Mouse (Mus musculus) midbrain, embryonic 15.5 days (tissue): ENCODE results near the gene Serac1. TPM values are rescaled to one million over a fixed set of nuclear protein-coding genes. Genes with fewer than 3 reads are reported as not detected.
"Not testable (repeated sequence)": the region's sequence is repeated elsewhere in the genome, so short reads cannot be mapped to it uniquely, and the experiment has no call there.

Source experiments
- ATAC-seq: fragments of 200-750 bp; cut with Nextera tagmentation; replicated peaks from 2 replicates; pipeline ENCODE4 v1.8.0; 2017; ENCODE audit warnings: moderate TSS enrichment
- H3K27ac ChIP-seq: fragments of 300-500 bp; sonication (generic); 2 replicates; pipeline ENCODE4 v1.5.1; 2015; ENCODE audit warnings: mild to moderate bottlenecking, inconsistent platforms
- H3K27me3 ChIP-seq: fragments of 300-500 bp; sonication (generic); replicated peaks from 2 replicates; pipeline ENCODE4 v1.6.1; 2015; ENCODE audit warnings: inconsistent platforms
- H3K36me3 ChIP-seq: fragments of 300-500 bp; sonication (generic); replicated peaks from 2 replicates; pipeline ENCODE4 v1.6.1; 2015; ENCODE audit warnings: inconsistent platforms
- H3K4me1 ChIP-seq: fragments of 300-500 bp; sonication (generic); 2 replicates; pipeline ENCODE4 v1.6.1; 2015; ENCODE audit warnings: inconsistent platforms
- H3K4me2 ChIP-seq: fragments of 300-500 bp; sonication (generic); 2 replicates; pipeline ENCODE4 v1.6.1; 2015; ENCODE audit warnings: inconsistent platforms, mild to moderate bottlenecking, moderate library complexity
- H3K4me3 ChIP-seq: fragments of 300-500 bp; sonication (generic); 2 replicates; pipeline ENCODE4 v1.5.1; 2015; ENCODE audit warnings: mild to moderate bottlenecking, inconsistent platforms
- H3K9ac ChIP-seq: fragments of 300-500 bp; sonication (generic); 2 replicates; pipeline ENCODE4 v1.6.1; 2015; ENCODE audit warnings: mild to moderate bottlenecking, inconsistent platforms
- H3K9me3 ChIP-seq: fragments of 300-500 bp; sonication (generic); 2 replicates; pipeline ENCODE4 v1.6.1; 2016; ENCODE audit warnings: inconsistent platforms
- WGBS: fragments of 180-500 bp; shearing (Covaris S2); methylation state at CpG from one replicate; pipeline ENCODE4 v1.1.7; 2015; ENCODE audit warnings: mixed read lengths; 5-methylcytosine and 5-hydroxymethylcytosine counted together
- polyA plus RNA-seq: library from polyadenylated mRNA; unstranded; fragments of >200 nt; fragmentation: Nextera tagmentation; extraction: Ambion mirVana; gene quantifications from 2 replicates; pipeline ENCODE4 v1.2.1, GENCODE M21; 2015

Gene Serac1
- polyA plus RNA-seq, 1 experiment from 2014 or later = 14.8 TPM

GRCm38 (mm10) chr17:6054934-6055355 lies 24.6 kb downstream of the Serac1 start:
- Histone ChIP-seq H3K9ac (no peak overlapping the region), H3K4me3 (no peak overlapping the region), H3K4me2 (no peak overlapping the region), H3K4me1 (no peaks in the 10 kb centered on the region), H3K36me3 (peaks cover 13% of the 10 kb centered on the region; the same call in 1 of the 2 replicates), H3K27me3 (no peaks in the 10 kb centered on the region), H3K27ac (no peak overlapping the region), H3K9me3 (no peaks in the 10 kb centered on the region)
- 27% methylated on average over 5 of the region's 5 CpGs for WGBS
- ATAC-seq = no peak

GRCm38 (mm10) chr17:6052801-6053200 lies 26.7 kb downstream of the Serac1 start:
- no peak overlapping the region for H3K4me2 ChIP-seq
- WGBS = 42% methylated on average over 4 of the region's 4 CpGs
- H3K27me3 ChIP-seq = no peaks in the 10 kb centered on the region
- H3K4me1 ChIP-seq = no peaks in the 10 kb centered on the region
- no peaks in the 10 kb centered on the region for H3K9me3 ChIP-seq
- no peak overlapping the region for H3K9ac ChIP-seq
- no peak overlapping the region for H3K4me3 ChIP-seq
- H3K36me3 ChIP-seq = peaks cover 5% of the 10 kb centered on the region; the same call in 1 of the 2 replicates
- no peak for ATAC-seq
- H3K27ac ChIP-seq = no peak overlapping the region

GRCm38 (mm10) chr17:6037507-6037906 lies 42.0 kb downstream of the Serac1 start:
- H3K4me2 ChIP-seq = no peak overlapping the region
- H3K27me3 ChIP-seq = no peaks in the 10 kb centered on the region
- no peaks in the 10 kb centered on the region for H3K4me1 ChIP-seq
- H3K9me3 ChIP-seq = no peaks in the 10 kb centered on the region
- H3K36me3 ChIP-seq = no peaks in the 10 kb centered on the region
- H3K9ac ChIP-seq = no peak overlapping the region
- WGBS = 89% methylated on average over 10 of the region's 10 CpGs
- H3K27ac ChIP-seq = no peak overlapping the region
- ATAC-seq = no peak
- H3K4me3 ChIP-seq = no peak overlapping the region

- Histone ChIP-seq H3K36me3 (no peaks in the 10 kb centered on the region), H3K27ac (no peak overlapping the region), H3K4me3 (no peak overlapping the region), H3K9me3 (no peaks in the 10 kb centered on the region), H3K27me3 (no peaks in the 10 kb centered on the region), H3K9ac (no peak overlapping the region), H3K4me2 (no peak overlapping the region), H3K4me1 (no peaks in the 10 kb centered on the region)
- 83% methylated on average over 11 of the region's 11 CpGs for WGBS
- ATAC-seq = no peak
Observed at GRCm38 (mm10) chr17:6036872-6037271, 42.7 kb downstream of the Serac1 start.

GRCm38 (mm10) chr17:6036458-6036857 lies 43.1 kb downstream of the Serac1 start:
- Histone ChIP-seq H3K4me1 (no peaks in the 10 kb centered on the region), H3K27ac (no peak overlapping the region), H3K9me3 (no peaks in the 10 kb centered on the region), H3K4me3 (no peak overlapping the region), H3K4me2 (no peak overlapping the region), H3K36me3 (no peaks in the 10 kb centered on the region), H3K9ac (no peak overlapping the region), H3K27me3 (no peaks in the 10 kb centered on the region)
- WGBS = 88% methylated on average over 8 of the region's 8 CpGs
- ATAC-seq = no peak

GRCm38 (mm10) chr17:6035661-6036060 lies 43.9 kb downstream of the Serac1 start:
- Histone ChIP-seq H3K27ac (no peak overlapping the region), H3K36me3 (no peaks in the 10 kb centered on the region), H3K4me1 (no peaks in the 10 kb centered on the region), H3K4me2 (no peak overlapping the region), H3K9me3 (no peaks in the 10 kb centered on the region), H3K9ac (no peak overlapping the region), H3K27me3 (no peaks in the 10 kb centered on the region), H3K4me3 (no peak overlapping the region)
- ATAC-seq = no peak
- 28% methylated on average over 8 of the region's 8 CpGs for WGBS

- 87% methylated on average over 7 of the region's 7 CpGs for WGBS
- no peak overlapping the region for H3K4me2 ChIP-seq
- no peak overlapping the region for H3K9ac ChIP-seq
Observed at GRCm38 (mm10) chr17:6025831-6026230, 53.7 kb downstream of the Serac1 start.

GRCm38 (mm10) chr17:6021374-6021789 lies 58.2 kb downstream of the Serac1 start:
- H3K9me3 ChIP-seq, H3K9ac ChIP-seq, H3K27me3 ChIP-seq, H3K4me1 ChIP-seq, H3K36me3 ChIP-seq: not testable (repeated sequence)
- Histone ChIP-seq H3K4me2 (peak overlapping the region; percentile 42), H3K4me3 (peak overlapping the region; percentile 26), H3K27ac (0 out of 2 replicates have a peak overlapping the region, but pooled peaks have one; percentile 50)
- ATAC-seq = peak; percentile 78
- 48% methylated on average over 5 of the region's 5 CpGs for WGBS

More at GRCm38 (mm10) chr17:6025831-6026230, 53.7 kb downstream of the Serac1 start:
- Histone ChIP-seq H3K4me1 (0 out of 2 replicates have a peak, but pooled peaks cover 4% of the 10 kb centered on the region), H3K27ac (no peak overlapping the region), H3K27me3 (no peaks in the 10 kb centered on the region), H3K36me3 (no peaks in the 10 kb centered on the region), H3K9me3 (no peaks in the 10 kb centered on the region), H3K4me3 (no peak overlapping the region)
- ATAC-seq = no peak

- no peak overlapping the region for H3K9ac ChIP-seq
- H3K36me3 ChIP-seq = no peaks in the 10 kb centered on the region
- H3K4me1 ChIP-seq = 0 out of 2 replicates have a peak, but pooled peaks cover 4% of the 10 kb centered on the region
- no peak for ATAC-seq
- no peak overlapping the region for H3K4me3 ChIP-seq
- H3K27ac ChIP-seq = no peak overlapping the region
- no peaks in the 10 kb centered on the region for H3K9me3 ChIP-seq
- no peaks in the 10 kb centered on the region for H3K27me3 ChIP-seq
- H3K4me2 ChIP-seq = no peak overlapping the region
- 57% methylated on average over 7 of the region's 7 CpGs for WGBS
Observed at GRCm38 (mm10) chr17:6020636-6021035, 58.9 kb downstream of the Serac1 start.

GRCm38 (mm10) chr17:6019776-6020175 lies 59.8 kb downstream of the Serac1 start:
- Histone ChIP-seq H3K36me3 (no peaks in the 10 kb centered on the region), H3K9me3 (no peaks in the 10 kb centered on the region), H3K4me2 (no peak overlapping the region), H3K4me3 (no peak overlapping the region), H3K4me1 (0 out of 2 replicates have a peak, but pooled peaks cover 4% of the 10 kb centered on the region), H3K27me3 (no peaks in the 10 kb centered on the region), H3K27ac (no peak overlapping the region), H3K9ac (no peak overlapping the region)
- WGBS = 84% methylated on average over 2 of the region's 2 CpGs
- ATAC-seq = no peak

- Histone ChIP-seq H3K9ac (no peak overlapping the region), H3K4me1 (0 out of 2 replicates have a peak, but pooled peaks cover 4% of the 10 kb centered on the region), H3K4me3 (no peak overlapping the region), H3K36me3 (no peaks in the 10 kb centered on the region), H3K27ac (no peak overlapping the region), H3K27me3 (no peaks in the 10 kb centered on the region), H3K4me2 (no peak overlapping the region), H3K9me3 (no peaks in the 10 kb centered on the region)
- WGBS = 79% methylated on average over 4 of the region's 4 CpGs
- ATAC-seq = no peak
Observed at GRCm38 (mm10) chr17:6018348-6018747, 61.2 kb downstream of the Serac1 start.

- Histone ChIP-seq H3K4me3 (no peak overlapping the region), H3K9ac (no peak overlapping the region), H3K36me3 (no peaks in the 10 kb centered on the region), H3K4me2 (no peak overlapping the region), H3K9me3 (no peaks in the 10 kb centered on the region), H3K27me3 (no peaks in the 10 kb centered on the region), H3K27ac (no peak overlapping the region), H3K4me1 (0 out of 2 replicates have a peak, but pooled peaks cover 4% of the 10 kb centered on the region)
- WGBS = 64% methylated on average over 12 of the region's 12 CpGs
- ATAC-seq = no peak
Observed at GRCm38 (mm10) chr17:6017268-6017667, 62.3 kb downstream of the Serac1 start.

- WGBS = 73% methylated on average over 7 of the region's 7 CpGs
- Histone ChIP-seq H3K4me3 (no peak overlapping the region), H3K4me2 (no peak overlapping the region), H3K4me1 (no peaks in the 10 kb centered on the region), H3K9ac (no peak overlapping the region), H3K27ac (no peak overlapping the region), H3K36me3 (no peaks in the 10 kb centered on the region), H3K27me3 (no peaks in the 10 kb centered on the region), H3K9me3 (no peaks in the 10 kb centered on the region)
- ATAC-seq = no peak
Observed at GRCm38 (mm10) chr17:6016213-6016780, 63.2 kb downstream of the Serac1 start.
